Mouse (Mus musculus) heart, embryonic 13.5 days (tissue): ENCODE measurements around the gene Chst15. TPM values are rescaled to one million over a fixed set of nuclear protein-coding genes. Genes with fewer than 3 reads are reported as not detected.

Source experiments
- ATAC-seq: fragments of 200-750 bp; cut with Nextera tagmentation; 2 replicates; pipeline ENCODE4 v1.8.0; 2017; ENCODE audit warnings: moderate TSS enrichment; ENCODE audit not compliant: insufficient number of reproducible peaks, low FRiP score, low TSS enrichment; ENCODE audit errors: extremely low read depth
- H3K27ac ChIP-seq: fragments of 300-500 bp; sonication (generic); replicated peaks from 2 replicates; pipeline ENCODE4 v1.5.1; 2015; ENCODE audit warnings: moderate library complexity, mild to moderate bottlenecking, inconsistent platforms
- H3K27me3 ChIP-seq: fragments of 300-500 bp; sonication (generic); replicated peaks from 2 replicates; pipeline ENCODE4 v1.6.1; 2015; ENCODE audit warnings: mild to moderate bottlenecking, inconsistent platforms
- H3K36me3 ChIP-seq: fragments of 300-500 bp; sonication (generic); 2 replicates; pipeline ENCODE4 v1.6.1; 2015; ENCODE audit warnings: mild to moderate bottlenecking, inconsistent platforms
- H3K4me1 ChIP-seq: fragments of 300-500 bp; sonication (generic); 2 replicates; pipeline ENCODE4 v1.6.1; 2015; ENCODE audit warnings: inconsistent platforms
- H3K4me2 ChIP-seq: fragments of 300-500 bp; sonication (generic); 2 replicates; pipeline ENCODE4 v1.6.1; 2015; ENCODE audit warnings: inconsistent platforms, mild to moderate bottlenecking, moderate library complexity
- H3K4me3 ChIP-seq: fragments of 300-500 bp; sonication (generic); 2 replicates; pipeline ENCODE4 v1.5.1; 2015; ENCODE audit warnings: moderate library complexity, mild to moderate bottlenecking, inconsistent platforms
- H3K9ac ChIP-seq: fragments of 300-500 bp; sonication (generic); 2 replicates; pipeline ENCODE4 v1.6.1; 2015; ENCODE audit warnings: inconsistent platforms, mild to moderate bottlenecking, moderate library complexity
- H3K9me3 ChIP-seq: fragments of 300-500 bp; sonication (generic); 2 replicates; pipeline ENCODE4 v1.6.1; 2016; ENCODE audit warnings: inconsistent platforms
- WGBS: fragments of 180-500 bp; shearing (Covaris S2); methylation state at CpG from one replicate; pipeline ENCODE4 v1.1.7; 2015; ENCODE audit warnings: mixed read lengths; 5-methylcytosine and 5-hydroxymethylcytosine counted together
- polyA plus RNA-seq: library from polyadenylated mRNA; unstranded; fragments of >200 nt; fragmentation: Nextera tagmentation; extraction: Ambion mirVana; gene quantifications from 2 replicates; pipeline ENCODE4 v1.2.1, GENCODE M21; 2015

Gene Chst15
- polyA plus RNA-seq, 1 experiment from 2014 or later, result 3.1 TPM

- ATAC-seq, result no peak
- no peaks in the 10 kb centered on the region for H3K36me3 ChIP-seq
- no peak overlapping the region for H3K27ac ChIP-seq
- no peak overlapping the region for H3K4me2 ChIP-seq
- 67% methylated on average over 2 of the region's 2 CpGs for WGBS
- H3K27me3 ChIP-seq, result no peaks in the 10 kb centered on the region
- no peaks in the 10 kb centered on the region for H3K9me3 ChIP-seq
- H3K4me1 ChIP-seq, result peaks cover 17% of the 10 kb centered on the region
- H3K9ac ChIP-seq, result no peak overlapping the region
- H3K4me3 ChIP-seq, result no peak overlapping the region
Observed at GRCm38 (mm10) chr7:132273741-132274513, 43.1 kb downstream of the Chst15 start.

GRCm38 (mm10) chr7:132272984-132273383 lies 44.0 kb downstream of the Chst15 start:
- Histone ChIP-seq H3K27me3 (no peaks in the 10 kb centered on the region), H3K36me3 (no peaks in the 10 kb centered on the region), H3K9ac (no peak overlapping the region), H3K9me3 (no peaks in the 10 kb centered on the region), H3K4me1 (peaks cover 8% of the 10 kb centered on the region; the same call in 1 of the 2 replicates), H3K4me2 (no peak overlapping the region), H3K27ac (no peak overlapping the region), H3K4me3 (no peak overlapping the region)
- 89% methylated on average over 5 of the region's 5 CpGs for WGBS
- ATAC-seq, result no peak

GRCm38 (mm10) chr7:132270364-132270763 lies 46.7 kb downstream of the Chst15 start:
- no peaks in the 10 kb centered on the region for H3K9me3 ChIP-seq
- peaks cover 5% of the 10 kb centered on the region; the same call in 1 of the 2 replicates for H3K4me1 ChIP-seq
- no peak for ATAC-seq
- H3K27ac ChIP-seq, result no peak overlapping the region
- H3K9ac ChIP-seq, result no peak overlapping the region
- H3K36me3 ChIP-seq, result peaks cover 4% of the 10 kb centered on the region; the same call in 1 of the 2 replicates
- WGBS, result 71% methylated on average over 8 of the region's 8 CpGs
- no peak overlapping the region for H3K4me2 ChIP-seq
- no peak overlapping the region for H3K4me3 ChIP-seq
- H3K27me3 ChIP-seq, result no peaks in the 10 kb centered on the region

- no peak overlapping the region for H3K27ac ChIP-seq
- no peaks in the 10 kb centered on the region for H3K9me3 ChIP-seq
- H3K4me3 ChIP-seq, result no peak overlapping the region
- H3K36me3 ChIP-seq, result peaks cover 4% of the 10 kb centered on the region; the same call in 1 of the 2 replicates
- 81% methylated on average over 3 of the region's 3 CpGs for WGBS
- no peak overlapping the region for H3K4me2 ChIP-seq
- peaks cover 10% of the 10 kb centered on the region for H3K4me1 ChIP-seq
- no peak overlapping the region for H3K9ac ChIP-seq
- ATAC-seq, result no peak
- no peaks in the 10 kb centered on the region for H3K27me3 ChIP-seq
Observed at GRCm38 (mm10) chr7:132269661-132270060, 47.4 kb downstream of the Chst15 start.

- WGBS, result 79% methylated on average over 4 of the region's 4 CpGs
- no peak overlapping the region for H3K9ac ChIP-seq
- H3K9me3 ChIP-seq, result no peaks in the 10 kb centered on the region
- H3K4me1 ChIP-seq, result peaks cover 17% of the 10 kb centered on the region
- no peaks in the 10 kb centered on the region for H3K27me3 ChIP-seq
- no peak overlapping the region for H3K4me3 ChIP-seq
- no peak overlapping the region for H3K27ac ChIP-seq
- no peak overlapping the region for H3K4me2 ChIP-seq
- no peak for ATAC-seq
- peaks cover 4% of the 10 kb centered on the region; the same call in 1 of the 2 replicates for H3K36me3 ChIP-seq
Observed at GRCm38 (mm10) chr7:132267721-132268498, 49.1 kb downstream of the Chst15 start.

- no peak for ATAC-seq
- H3K27ac ChIP-seq, result no peak overlapping the region
- H3K4me3 ChIP-seq, result no peak overlapping the region
- H3K9ac ChIP-seq, result no peak overlapping the region
- peaks cover 31% of the 10 kb centered on the region for H3K4me1 ChIP-seq
- H3K4me2 ChIP-seq, result no peak overlapping the region
- peaks cover 4% of the 10 kb centered on the region; the same call in 1 of the 2 replicates for H3K36me3 ChIP-seq
- no peaks in the 10 kb centered on the region for H3K9me3 ChIP-seq
- WGBS, result 34% methylated on average over 3 of the region's 3 CpGs
- no peaks in the 10 kb centered on the region for H3K27me3 ChIP-seq
Observed at GRCm38 (mm10) chr7:132264763-132265162, 52.3 kb downstream of the Chst15 start.

- WGBS, result 53% methylated on average over 6 of the region's 6 CpGs
- H3K4me2 ChIP-seq, result no peak overlapping the region
- no peak overlapping the region for H3K4me3 ChIP-seq
- H3K27ac ChIP-seq, result no peak overlapping the region
- no peaks in the 10 kb centered on the region for H3K9me3 ChIP-seq
- H3K36me3 ChIP-seq, result peaks cover 4% of the 10 kb centered on the region; the same call in 1 of the 2 replicates
- H3K9ac ChIP-seq, result no peak overlapping the region
- H3K27me3 ChIP-seq, result no peaks in the 10 kb centered on the region
- H3K4me1 ChIP-seq, result peaks cover 31% of the 10 kb centered on the region
- ATAC-seq, result no peak
Observed at GRCm38 (mm10) chr7:132263186-132263585, 53.8 kb downstream of the Chst15 start.

- H3K27ac ChIP-seq, result no peak overlapping the region
- no peaks in the 10 kb centered on the region for H3K27me3 ChIP-seq
- H3K4me2 ChIP-seq, result no peak overlapping the region
- H3K36me3 ChIP-seq, result peaks cover 4% of the 10 kb centered on the region; the same call in 1 of the 2 replicates
- 21% methylated on average over 6 of the region's 6 CpGs for WGBS
- H3K4me3 ChIP-seq, result no peak overlapping the region
- H3K9ac ChIP-seq, result no peak overlapping the region
- no peak for ATAC-seq
- H3K4me1 ChIP-seq, result peaks cover 31% of the 10 kb centered on the region
- no peaks in the 10 kb centered on the region for H3K9me3 ChIP-seq
Observed at GRCm38 (mm10) chr7:132262696-132263095, 54.3 kb downstream of the Chst15 start.

GRCm38 (mm10) chr7:132261885-132262284 lies 55.1 kb downstream of the Chst15 start:
- H3K27ac ChIP-seq, result no peak overlapping the region
- no peak overlapping the region for H3K9ac ChIP-seq
- H3K9me3 ChIP-seq, result no peaks in the 10 kb centered on the region
- H3K36me3 ChIP-seq, result peaks cover 4% of the 10 kb centered on the region; the same call in 1 of the 2 replicates
- peaks cover 28% of the 10 kb centered on the region for H3K4me1 ChIP-seq
- no peak overlapping the region for H3K4me3 ChIP-seq
- ATAC-seq, result no peak
- no peak overlapping the region for H3K4me2 ChIP-seq
- 21% methylated on average over 3 of the region's 3 CpGs for WGBS
- H3K27me3 ChIP-seq, result no peaks in the 10 kb centered on the region

GRCm38 (mm10) chr7:132260632-132261031 lies 56.4 kb downstream of the Chst15 start:
- no peaks in the 10 kb centered on the region for H3K27me3 ChIP-seq
- no peak overlapping the region for H3K4me3 ChIP-seq
- H3K36me3 ChIP-seq, result no peaks in the 10 kb centered on the region
- H3K4me2 ChIP-seq, result no peak overlapping the region
- no peak overlapping the region for H3K9ac ChIP-seq
- peaks cover 25% of the 10 kb centered on the region for H3K4me1 ChIP-seq
- no peak overlapping the region for H3K27ac ChIP-seq
- no peak for ATAC-seq
- 63% methylated on average over 5 of the region's 5 CpGs for WGBS
- H3K9me3 ChIP-seq, result no peaks in the 10 kb centered on the region

- H3K9me3 ChIP-seq, result no peaks in the 10 kb centered on the region
- no peaks in the 10 kb centered on the region for H3K36me3 ChIP-seq
- no peak overlapping the region for H3K27ac ChIP-seq
- no peaks in the 10 kb centered on the region for H3K27me3 ChIP-seq
- ATAC-seq, result no peak
- H3K4me3 ChIP-seq, result no peak overlapping the region
- H3K4me2 ChIP-seq, result no peak overlapping the region
- WGBS, result 48% methylated on average over 7 of the region's 7 CpGs
- H3K9ac ChIP-seq, result no peak overlapping the region
- peaks cover 16% of the 10 kb centered on the region for H3K4me1 ChIP-seq
Observed at GRCm38 (mm10) chr7:132258817-132259216, 58.2 kb downstream of the Chst15 start.
